Mouse (Mus musculus): ENCODE measurements at regions not wholly inside any gene's neighbourhood (a gene's known extent, or its start where the extent isn't known, plus 50 kb on each side); places are given as distances from the start of the nearest gene placed in this dataset.

- DNase-seq: no peak
Observed at GRCm38 (mm10) chr6:143631581-143631980, 464.6 kb downstream of the Etnk1 start.

- no peak for DNase-seq
Observed at GRCm38 (mm10) chr6:143633710-143634109, 466.7 kb downstream of the Etnk1 start.

DNA sequence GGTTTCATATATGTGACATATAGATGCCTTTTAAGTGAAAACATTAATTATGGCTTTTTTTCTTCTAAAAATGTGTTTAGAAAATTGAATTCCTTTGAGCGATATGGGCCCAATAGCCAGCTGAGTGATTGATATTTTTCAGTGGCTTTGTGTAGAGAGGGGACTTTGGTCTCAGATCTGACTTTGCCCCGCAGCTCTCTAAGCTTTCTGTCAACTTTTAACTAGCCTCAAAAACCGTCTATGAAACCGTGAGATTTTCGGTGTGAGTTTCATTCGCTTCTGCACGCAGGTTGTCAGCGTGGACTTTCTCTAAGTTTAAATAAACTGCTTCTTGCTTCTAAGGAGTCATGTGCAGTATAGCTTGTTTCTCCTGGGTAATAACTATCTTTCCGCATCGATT lies 467.3 kb downstream of the Etnk1 start:
- DNase-seq: no peak

GRCm38 (mm10) chr6:143635043-143635442 lies 468.0 kb downstream of the Etnk1 start:
- DNase-seq: no peak

DNA sequence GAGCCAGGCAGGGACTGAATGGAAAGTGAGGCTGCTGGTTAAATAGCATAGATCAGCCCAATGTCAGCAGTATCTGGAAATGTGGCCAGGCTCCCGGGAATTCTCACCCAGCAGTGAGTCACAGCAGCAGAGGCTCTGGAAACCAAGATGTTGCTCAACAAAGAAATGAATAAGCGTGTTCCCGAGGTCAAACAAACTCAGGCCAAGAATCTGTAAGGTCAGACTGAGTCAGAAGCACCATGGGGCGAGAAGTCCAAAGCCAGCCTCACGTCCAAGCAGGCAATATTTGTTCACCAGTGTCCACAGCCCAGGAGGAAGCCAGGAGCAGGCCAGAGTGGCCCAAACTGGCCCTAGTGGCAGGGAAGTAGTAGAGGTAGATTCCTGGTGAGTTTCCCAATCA lies 473.6 kb downstream of the Etnk1 start:
- peak; percentile 84 for DNase-seq

GRCm38 (mm10) chr6:143642052-143642451 lies 475.0 kb downstream of the Etnk1 start:
- no peak for DNase-seq

DNA sequence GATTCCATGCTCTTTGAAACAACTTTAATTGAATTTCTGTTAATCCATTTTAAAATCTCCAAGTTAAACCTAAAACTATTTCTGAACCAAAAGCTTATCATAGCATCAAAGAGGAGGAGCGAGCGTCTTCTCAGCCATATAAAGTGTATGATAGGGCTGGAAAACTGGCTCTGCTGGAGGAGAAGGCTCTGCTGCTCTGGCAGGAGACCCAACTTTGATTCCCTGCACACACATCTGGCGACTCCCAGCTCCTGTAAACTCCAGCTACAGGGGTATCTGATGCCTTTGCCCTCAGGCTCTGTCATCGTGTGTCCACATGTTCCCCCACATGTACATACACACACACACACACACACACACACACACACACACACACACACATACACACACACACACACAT lies 479.0 kb downstream of the Etnk1 start:
- DNase-seq: no peak

- DNase-seq: no peak
Observed at GRCm38 (mm10) chr6:143648501-143648900, 481.5 kb downstream of the Etnk1 start.

DNA sequence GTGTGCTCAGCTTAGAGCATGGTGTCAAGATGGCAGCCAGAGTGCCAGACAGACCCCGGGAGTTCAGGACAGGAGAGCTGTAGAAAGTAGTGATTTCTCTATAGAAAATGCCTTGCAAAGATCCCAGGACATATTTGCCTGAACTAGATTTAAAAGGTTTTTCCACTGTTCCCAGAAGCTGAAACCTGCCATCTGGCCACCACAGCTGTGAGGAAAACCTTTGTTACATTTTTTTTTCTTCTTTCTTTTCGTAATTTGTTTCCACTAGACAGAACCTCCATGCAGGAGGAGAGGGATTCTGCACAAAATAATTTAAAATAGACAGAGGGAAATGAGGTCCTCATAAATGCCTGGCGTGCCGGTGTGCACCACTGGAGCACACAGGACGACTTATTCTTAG lies 489.6 kb downstream of the Etnk1 start:
- DNase-seq: no peak

DNA sequence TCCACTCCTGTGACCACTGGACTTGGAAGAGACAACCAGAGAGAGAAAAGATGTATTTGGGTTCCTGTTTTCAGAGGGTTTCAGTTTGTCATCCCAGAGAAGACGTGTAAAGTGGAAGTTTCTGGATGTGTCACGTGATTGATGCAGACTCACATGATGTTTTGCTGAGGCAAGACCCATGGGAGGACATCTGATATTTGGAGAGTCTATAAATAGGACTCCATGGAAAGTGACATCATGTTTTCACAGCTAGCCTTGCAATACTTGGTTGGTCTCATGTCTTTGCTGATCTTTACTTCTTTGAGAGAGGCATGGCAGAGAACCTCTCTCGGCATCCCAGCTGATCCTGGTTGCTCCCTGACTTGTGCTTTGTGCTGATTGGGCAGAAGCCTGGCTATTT lies 493.8 kb downstream of the Etnk1 start:
- no peak for DNase-seq

- no peak for DNase-seq
Observed at GRCm38 (mm10) chr6:143663306-143663705, 496.3 kb downstream of the Etnk1 start.

DNA sequence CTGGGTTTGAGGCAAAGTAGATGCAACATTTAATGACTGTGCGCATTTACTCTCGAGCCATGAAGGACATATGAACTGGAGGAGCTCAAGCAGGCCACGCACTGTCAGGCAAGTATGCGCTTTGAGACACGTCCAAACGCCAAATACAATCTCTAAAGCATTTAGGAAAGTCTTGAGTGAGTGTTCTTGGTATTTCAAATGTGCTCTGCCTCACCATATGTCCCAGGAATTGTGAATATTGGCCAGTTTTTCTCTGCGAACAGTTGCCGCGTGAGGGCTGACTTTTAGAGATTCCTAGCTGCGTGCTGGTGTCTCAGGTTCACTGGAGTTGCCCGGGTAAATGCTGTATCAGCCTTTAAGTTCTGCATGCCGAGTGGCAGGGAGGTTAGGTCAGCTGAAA lies 498.4 kb downstream of the Etnk1 start:
- no peak for DNase-seq

DNA sequence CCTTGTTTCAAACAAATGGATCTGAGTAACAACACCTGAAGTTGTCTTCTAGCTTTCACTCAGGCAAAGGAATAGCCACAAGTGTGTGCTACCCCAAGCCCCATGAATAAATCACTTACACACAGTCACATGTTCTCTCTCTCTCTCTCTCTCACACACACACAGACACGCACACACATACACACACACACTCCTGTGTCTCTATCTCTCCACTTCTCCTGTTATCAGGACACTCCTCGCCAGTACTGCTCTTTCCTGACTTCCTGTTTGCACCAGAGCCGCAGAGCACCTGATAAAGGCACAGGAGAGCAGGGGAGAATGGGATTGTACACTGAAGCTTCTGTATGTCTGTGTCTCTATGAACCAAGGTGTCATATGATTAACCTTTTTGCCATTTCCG lies 501.5 kb downstream of the Etnk1 start:
- DNase-seq: no peak

DNA sequence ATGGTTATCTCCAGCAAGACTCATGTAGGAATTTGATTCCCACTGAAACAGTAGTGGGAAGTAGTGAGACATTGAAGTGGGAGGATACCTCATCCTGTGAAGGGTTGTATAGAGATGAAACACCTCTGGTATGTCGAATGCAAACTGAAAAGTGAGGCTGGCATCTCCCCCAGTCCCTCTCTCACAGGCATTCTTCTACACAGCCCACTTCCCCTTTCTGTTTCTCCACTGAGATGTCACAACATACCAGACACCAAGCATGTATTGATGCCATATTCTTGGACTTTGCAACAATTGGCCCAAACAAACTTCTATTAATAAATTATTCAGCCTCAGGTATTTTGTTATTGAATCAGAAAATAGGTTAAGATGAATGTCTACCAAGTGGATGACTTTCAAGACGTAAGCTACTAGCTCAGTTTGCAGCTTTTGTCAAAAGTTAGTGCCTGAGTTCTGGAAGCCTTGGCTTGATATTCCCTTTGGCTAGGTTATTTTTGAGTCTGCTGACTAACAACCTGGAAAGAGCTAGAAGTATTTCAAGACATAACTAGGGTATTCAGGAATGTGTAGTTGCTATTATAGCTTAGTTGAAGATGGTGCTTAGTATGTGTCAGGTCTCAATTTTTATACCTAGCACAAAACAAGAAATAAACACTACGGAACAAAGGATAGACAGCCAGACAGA lies 502.6 kb downstream of the Etnk1 start:
- DNase-seq: no peak

GRCm38 (mm10) chr6:143690131-143690530 lies 523.1 kb downstream of the Etnk1 start:
- DNase-seq: no peak

DNA sequence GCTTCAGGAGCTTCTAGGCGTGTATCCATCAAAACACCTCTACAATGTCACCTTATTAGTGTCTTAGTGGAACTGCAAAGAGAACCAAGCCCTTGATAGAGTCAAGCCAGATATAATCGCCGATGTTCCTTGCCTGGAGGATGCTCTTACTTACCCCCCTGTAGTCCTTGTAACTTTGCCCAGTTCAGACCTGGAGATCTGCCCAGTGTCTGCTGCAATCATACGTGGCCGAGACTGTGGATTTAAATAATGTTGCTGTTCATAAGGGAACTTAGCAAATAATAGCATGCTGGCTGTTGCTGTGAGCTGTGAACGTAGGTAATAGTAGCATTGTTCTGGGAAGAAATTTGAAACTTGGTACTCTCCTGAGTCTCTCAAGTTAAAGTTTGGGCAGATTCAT lies 523.8 kb downstream of the Etnk1 start:
- DNase-seq: no peak

GRCm38 (mm10) chr6:143697997-143698396 lies 531.0 kb downstream of the Etnk1 start:
- DNase-seq: no peak

DNA sequence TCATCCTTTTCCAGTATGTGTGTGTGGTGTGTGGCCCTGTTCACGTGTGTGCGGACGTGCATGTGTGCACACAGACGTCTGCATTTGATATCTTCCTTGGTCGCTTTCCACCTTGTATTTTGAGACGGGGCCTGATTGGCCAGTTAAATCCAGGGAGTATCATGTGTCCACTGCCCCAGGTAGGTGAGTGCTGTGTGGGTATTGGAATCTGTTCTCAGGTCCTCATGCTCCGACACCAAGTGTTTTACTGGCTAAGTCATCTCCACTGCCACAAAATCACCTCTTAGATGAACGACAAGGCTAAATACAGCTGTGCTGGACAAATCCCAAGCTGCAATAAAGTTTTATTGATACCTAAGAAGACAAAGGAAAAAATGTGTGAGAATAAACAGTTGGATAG lies 537.0 kb downstream of the Etnk1 start:
- no peak for DNase-seq

- no peak for DNase-seq
Observed at GRCm38 (mm10) chr6:143706451-143706850, 539.4 kb downstream of the Etnk1 start.

DNA sequence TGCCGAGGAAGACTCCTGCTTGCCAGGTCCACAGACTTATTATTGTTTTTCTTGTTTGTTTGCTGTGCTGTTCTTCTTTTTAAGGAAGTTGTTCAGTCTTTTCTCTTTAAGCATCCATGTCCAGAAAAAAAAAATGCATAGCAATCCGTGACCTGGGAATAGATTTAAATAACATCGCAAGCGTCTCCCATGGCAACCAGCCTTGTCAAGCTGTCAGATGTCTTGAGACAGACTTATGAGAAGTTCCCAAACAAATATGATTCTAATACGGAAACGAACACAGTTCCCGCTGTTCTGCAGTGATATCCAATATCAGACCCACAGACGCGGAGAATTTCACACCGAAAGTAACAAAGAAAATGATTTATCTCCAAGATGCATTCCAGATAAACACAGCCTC lies 547.4 kb downstream of the Etnk1 start:
- no peak for DNase-seq

- DNase-seq: no peak
Observed at GRCm38 (mm10) chr6:143750074-143750473, 583.1 kb downstream of the Etnk1 start.

GRCm38 (mm10) chr6:143751076-143752070 lies 584.4 kb downstream of the Etnk1 start:
- no peak for DNase-seq

DNA sequence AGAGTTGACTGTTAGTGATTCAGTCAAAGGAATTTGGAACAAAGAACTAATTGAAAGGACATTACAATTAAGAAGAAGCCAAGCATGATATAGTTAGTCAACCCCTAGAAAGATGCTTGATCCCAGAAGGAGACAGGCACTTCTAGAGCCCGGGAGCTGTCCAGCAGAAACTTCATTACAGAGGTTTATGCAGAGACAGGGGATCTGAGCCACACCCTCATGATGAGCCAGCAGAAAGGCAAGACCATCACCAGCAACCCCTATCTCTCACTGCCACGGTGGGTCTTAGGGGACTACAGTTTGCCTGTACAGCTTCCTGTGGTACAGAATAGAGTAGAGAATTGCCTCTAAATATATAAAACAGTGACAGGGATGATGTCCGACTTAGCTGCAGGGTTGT lies 590.4 kb downstream of the Etnk1 start:
- DNase-seq: no peak

DNA sequence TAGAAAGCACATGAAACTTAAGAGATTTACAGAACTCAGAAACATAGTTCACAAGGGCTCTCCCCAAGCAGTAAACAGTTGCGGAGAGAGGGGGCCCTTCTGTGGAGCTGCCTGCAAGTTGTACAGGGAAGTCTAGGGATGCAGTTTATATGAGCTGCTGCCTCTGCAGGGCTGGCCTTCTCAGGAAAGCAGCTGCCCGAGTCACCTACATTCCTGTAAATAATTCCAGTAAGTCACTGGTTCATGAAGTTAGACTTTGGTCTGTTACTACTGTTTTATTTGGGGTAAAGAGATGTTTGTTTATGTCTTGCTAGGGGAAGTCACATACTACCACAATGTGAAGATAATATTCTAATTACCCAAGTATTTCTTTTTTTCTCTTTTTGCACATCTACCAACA lies 601.1 kb downstream of the Etnk1 start:
- no peak for DNase-seq

All from adrenal gland, adult 8-10 months (tissue).